ENCODE assay signal across 10 mouse cellular contexts in the genomic region with DNA sequence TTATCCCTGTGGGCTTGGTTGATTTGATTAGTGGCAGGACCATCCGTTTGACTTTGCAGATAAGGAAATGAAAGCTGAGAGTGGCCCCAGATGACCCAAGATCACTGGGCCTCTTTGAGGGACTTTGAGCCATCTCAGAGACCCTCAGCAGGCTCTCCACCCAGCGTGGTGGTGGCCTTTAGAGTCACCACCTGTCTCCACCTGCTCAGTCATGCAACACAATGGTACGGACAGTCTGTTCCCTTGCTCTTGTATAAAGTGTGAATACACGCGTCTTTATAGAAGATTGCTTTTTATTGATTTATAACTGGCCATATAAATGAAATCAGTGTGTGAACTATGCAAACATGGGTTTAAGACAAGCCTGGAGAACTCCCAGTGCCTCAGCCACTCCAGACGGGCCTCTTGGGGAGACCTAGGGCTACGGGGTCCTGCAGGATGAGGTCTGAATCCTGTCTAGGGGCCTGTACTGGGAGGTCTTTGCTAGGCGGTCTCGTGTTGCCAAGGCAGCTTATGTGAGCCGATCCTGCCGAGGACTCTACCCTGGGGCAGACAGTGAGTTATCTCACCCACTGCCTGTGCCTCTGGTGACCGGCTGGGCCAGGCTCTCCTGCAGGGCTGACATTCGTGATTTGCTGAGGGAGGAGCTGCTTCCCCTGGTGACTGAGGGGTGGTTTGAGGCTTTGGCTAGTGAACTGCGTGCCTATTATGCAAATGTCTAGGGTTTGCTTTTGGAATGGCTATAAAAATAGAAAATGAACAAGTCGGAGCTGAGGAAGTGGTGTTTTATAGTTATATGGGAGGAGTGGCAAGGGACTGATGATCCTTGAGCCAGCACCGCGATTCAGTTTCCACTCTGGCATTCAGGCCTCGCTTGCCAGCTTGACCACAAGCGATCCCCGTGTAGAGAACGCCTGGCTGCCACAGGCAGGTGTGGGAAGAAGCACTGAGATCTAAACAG.
A peak's percentile ranks its signal among the peaks of the same experiment; 100 is the strongest.
DNase-seq lines count a peak whose midpoint lies in the region; ATAC-seq lines count a peak whose summit lies in the region.
"Had no signal": no experiment of that assay in that cellular context is flagged by ENCODE, and none has a peak within 500 bp of the region (broad histone marks: within the 10 kb centered on the region; RNA-seq: fewer than 3 reads in every experiment).

No protein-coding gene starts in this region.

- no peak overlapping the region for H3K4me3 ChIP-seq in kidney, embryonic 15.5 days (replicated peaks)
- no peak overlapping the region for H3K4me3 ChIP-seq in kidney, embryonic 16.5 days (ENCODE audit: low read length)
- H3K4me3 ChIP-seq: erythroblast, embryonic 14.5 days; liver, embryonic 13.5 days had no signal

- peak; percentile 81 for DNase-seq in fibroblast of lung, adult 2 months (ENCODE audit: low read depth)
- peak; percentile 22 to 45 for DNase-seq in kidney, postnatal 4 days
- peak; percentile 74 for DNase-seq in skeletal muscle tissue, adult 2 months (ENCODE audit: low read depth, low spot score)
- no peak for DNase-seq in cerebellum, adult 9-10 months
- no peak for DNase-seq in right cerebral cortex, adult 2 months (ENCODE audit: low spot score in 2 of 2)
- no peak for DNase-seq in right cerebral cortex, adult 18-20 months
- DNase-seq: liver, embryonic 13.5 days had no signal

- H3K27me3 ChIP-seq in kidney, embryonic 15.5 days: no peaks in the 10 kb centered on the region
- no peaks in the 10 kb centered on the region for H3K27me3 ChIP-seq in kidney, embryonic 16.5 days (ENCODE audit: insufficient read depth, low read length)
- H3K27me3 ChIP-seq: liver, embryonic 13.5 days had no signal

- H3K27ac ChIP-seq in kidney, embryonic 15.5 days: 0 out of 2 replicates have a peak overlapping the region, but pooled peaks have one; percentile 2
- no peak overlapping the region for H3K27ac ChIP-seq in kidney, embryonic 16.5 days (ENCODE audit: low read length)
- H3K27ac ChIP-seq: liver, embryonic 13.5 days had no signal

- H3K9ac ChIP-seq in kidney, embryonic 15.5 days: no peak overlapping the region
- H3K9ac ChIP-seq in kidney, embryonic 16.5 days (replicated peaks; ENCODE audit: low read length): no peak overlapping the region
- H3K9ac ChIP-seq: liver, embryonic 13.5 days had no signal

- H3K36me3 ChIP-seq in kidney, embryonic 15.5 days: no peaks in the 10 kb centered on the region
- no peaks in the 10 kb centered on the region for H3K36me3 ChIP-seq in kidney, embryonic 16.5 days (ENCODE audit: insufficient read depth, low read length)
- H3K36me3 ChIP-seq: liver, embryonic 13.5 days had no signal

- no peaks in the 10 kb centered on the region for H3K9me3 ChIP-seq in kidney, embryonic 15.5 days (replicated peaks)
- no peaks in the 10 kb centered on the region for H3K9me3 ChIP-seq in kidney, embryonic 16.5 days (ENCODE audit: low read length)
- H3K9me3 ChIP-seq: liver, embryonic 13.5 days had no signal

- H3K4me2 ChIP-seq in kidney, embryonic 15.5 days: no peak overlapping the region
- H3K4me2 ChIP-seq in kidney, embryonic 16.5 days (replicated peaks; ENCODE audit: low read depth, low read length): no peak overlapping the region
- H3K4me2 ChIP-seq: liver, embryonic 13.5 days had no signal

- peaks cover 42% of the 10 kb centered on the region for H3K4me1 ChIP-seq in kidney, embryonic 15.5 days
- H3K4me1 ChIP-seq in kidney, embryonic 16.5 days (ENCODE audit: insufficient read depth, low read length): peaks cover 33% of the 10 kb centered on the region

- WGBS in kidney, embryonic 15.5 days: 33% methylated on average over 21 of the region's 21 CpGs
- 36% methylated on average over 21 of the region's 21 CpGs for WGBS in kidney, embryonic 16.5 days

- no peak for ATAC-seq in kidney, embryonic 15.5 days (replicated peaks; ENCODE audit: low FRiP score)
- ATAC-seq in kidney, embryonic 16.5 days (ENCODE audit: low FRiP score, low TSS enrichment): no peak; the same call in 1 of the 2 replicates

Comparison
In these comparisons a context has a peak if more than half of its experiments do, and no peak if none do; other contexts are left out.
1. DNase-seq: peak in fibroblast of lung, adult 2 months (single experiment), kidney, postnatal 4 days (2 of 2) and skeletal muscle tissue, adult 2 months (single experiment); none in cerebellum, adult 9-10 months (single experiment), right cerebral cortex, adult 2 months (0 of 2) and right cerebral cortex, adult 18-20 months (single experiment).